Mouse (Mus musculus) forebrain, embryonic 14.5 days (tissue): Measurements from ENCODE around the gene Inf2. TPM values are rescaled to one million over a fixed set of nuclear protein-coding genes. Genes with fewer than 3 reads are reported as not detected.

Experiments
- ATAC-seq: fragments of 200-750 bp; cut with Nextera tagmentation; 2 replicates; pipeline ENCODE4 v1.8.0; 2017; ENCODE audit warnings: mild to moderate bottlenecking, moderate library complexity
- DNase-seq: peaks from one replicate; pipeline ENCODE4 v3.0.0-alpha.2; 2015; ENCODE audit warnings: low spot score
- H3K27ac ChIP-seq: fragments of 300-500 bp; sonication (generic); 2 replicates; pipeline ENCODE4 v1.5.1; 2014; ENCODE audit warnings: low read depth, mild to moderate bottlenecking, control low read depth, low read length, moderate library complexity
- H3K27me3 ChIP-seq: fragments of 300-500 bp; sonication (generic); replicated peaks from 2 replicates; pipeline ENCODE4 v1.6.1; 2014; ENCODE audit warnings: low read length, control low read depth, mixed read lengths; ENCODE audit not compliant: control insufficient read depth, insufficient read depth
- H3K36me3 ChIP-seq: fragments of 300-500 bp; sonication (generic); 2 replicates; pipeline ENCODE4 v1.6.1; 2014; ENCODE audit warnings: low read length, control low read depth; ENCODE audit not compliant: control insufficient read depth, insufficient read depth
- H3K4me1 ChIP-seq: fragments of 300-500 bp; sonication (generic); 2 replicates; pipeline ENCODE4 v1.6.1; 2014; ENCODE audit warnings: antibody characterized with exemption, low read length, control low read depth; ENCODE audit not compliant: control insufficient read depth, insufficient read depth
- H3K4me2 ChIP-seq: fragments of 300-500 bp; sonication (generic); 2 replicates; pipeline ENCODE4 v1.6.1; 2014; ENCODE audit warnings: mild to moderate bottlenecking, control low read depth, low read length
- H3K4me3 ChIP-seq: fragments of 300-500 bp; sonication (generic); 2 replicates; pipeline ENCODE4 v1.5.1; 2014; ENCODE audit warnings: low read depth, low read length, control low read depth
- H3K9ac ChIP-seq: fragments of 300-500 bp; sonication (generic); 2 replicates; pipeline ENCODE4 v1.6.1; 2014; ENCODE audit warnings: mild to moderate bottlenecking, low read length, control low read depth, moderate library complexity
- H3K9me3 ChIP-seq: fragments of 300-500 bp; sonication (generic); replicated peaks from 2 replicates; pipeline ENCODE4 v1.6.1; 2016; ENCODE audit warnings: low read length, control low read depth, mixed read lengths; ENCODE audit not compliant: control insufficient read depth
- whole genome bisulfite sequencing: fragments of 180-500 bp; shearing (Covaris S2); extraction: QIAGEN DNeasy Blood & Tissue Kit; methylation state at CpG from one replicate; pipeline ENCODE4 v1.1.7; 2014; 5-methylcytosine and 5-hydroxymethylcytosine counted together
- polyA plus RNA-seq: library from polyadenylated mRNA; unstranded; fragments of >200 nt; fragmentation: Nextera tagmentation; extraction: Ambion mirVana; gene quantifications from 2 replicates; pipeline ENCODE4 v1.2.1, GENCODE M21; 2014

The Inf2 gene
- polyA plus RNA-seq, 1 experiment from 2014 or later = 2.6 TPM

- H3K9me3 ChIP-seq = no peaks in the 10 kb centered on the region
- peaks cover 28% of the 10 kb centered on the region for H3K36me3 ChIP-seq
- no peak overlapping the region for H3K27ac ChIP-seq
- peak overlapping the region; percentile 68 for H3K4me3 ChIP-seq
- no peaks in the 10 kb centered on the region for H3K27me3 ChIP-seq
- peak overlapping the region; percentile 87 for H3K4me2 ChIP-seq
- WGBS = 40% methylated on average over 6 of the region's 6 CpGs
- 0 out of 2 replicates have a peak overlapping the region, but pooled peaks have one; percentile 82 for H3K9ac ChIP-seq
- ATAC-seq (no peak), DNase-seq (no peak)
- peaks cover 7% of the 10 kb centered on the region; the same call in 1 of the 2 replicates for H3K4me1 ChIP-seq
Observed at GRCm38 (mm10) chr12:112646139-112646538, 57.6 kb downstream of the Inf2 start.

DNA sequence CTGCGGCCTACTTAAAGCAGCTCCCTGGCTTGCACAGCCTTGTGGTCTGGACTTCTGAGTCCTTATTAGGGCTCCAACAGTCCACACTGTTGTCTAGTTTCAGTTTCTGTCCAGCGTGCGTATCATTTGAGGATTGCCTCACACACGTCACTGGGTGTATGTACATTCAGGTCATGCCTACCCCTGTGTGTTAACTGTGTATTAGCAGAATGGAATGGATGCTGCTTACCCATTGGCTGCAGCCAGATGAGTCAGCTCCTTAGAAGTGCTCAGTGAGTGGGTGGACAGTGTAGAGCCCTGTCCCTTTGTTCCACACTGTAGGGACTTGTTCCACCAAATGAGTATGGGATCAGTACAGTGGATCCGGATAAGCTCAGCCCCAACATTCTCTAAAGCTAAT is 59.5 kb downstream of the Inf2 start:
- Histone ChIP-seq H3K4me3 (no peak overlapping the region), H3K9ac (no peak overlapping the region), H3K27ac (no peak overlapping the region), H3K4me2 (no peak overlapping the region), H3K36me3 (peaks cover 43% of the 10 kb centered on the region), H3K9me3 (no peaks in the 10 kb centered on the region), H3K4me1 (peaks cover 7% of the 10 kb centered on the region; the same call in 1 of the 2 replicates), H3K27me3 (no peaks in the 10 kb centered on the region)
- DNase-seq = no peak
- WGBS = 94% methylated on average over 5 of the region's 5 CpGs
- ATAC-seq = no peak

- Histone ChIP-seq H3K27me3 (no peaks in the 10 kb centered on the region), H3K36me3 (peaks cover 79% of the 10 kb centered on the region), H3K4me3 (no peak overlapping the region), H3K9me3 (no peaks in the 10 kb centered on the region), H3K27ac (no peak overlapping the region), H3K4me2 (no peak overlapping the region), H3K9ac (no peak overlapping the region), H3K4me1 (no peaks in the 10 kb centered on the region)
- ATAC-seq = no peak
- DNase-seq = no peak
- WGBS = 81% methylated on average over 5 of the region's 5 CpGs
Observed at GRCm38 (mm10) chr12:112651778-112652439, 63.3 kb downstream of the Inf2 start.

DNA sequence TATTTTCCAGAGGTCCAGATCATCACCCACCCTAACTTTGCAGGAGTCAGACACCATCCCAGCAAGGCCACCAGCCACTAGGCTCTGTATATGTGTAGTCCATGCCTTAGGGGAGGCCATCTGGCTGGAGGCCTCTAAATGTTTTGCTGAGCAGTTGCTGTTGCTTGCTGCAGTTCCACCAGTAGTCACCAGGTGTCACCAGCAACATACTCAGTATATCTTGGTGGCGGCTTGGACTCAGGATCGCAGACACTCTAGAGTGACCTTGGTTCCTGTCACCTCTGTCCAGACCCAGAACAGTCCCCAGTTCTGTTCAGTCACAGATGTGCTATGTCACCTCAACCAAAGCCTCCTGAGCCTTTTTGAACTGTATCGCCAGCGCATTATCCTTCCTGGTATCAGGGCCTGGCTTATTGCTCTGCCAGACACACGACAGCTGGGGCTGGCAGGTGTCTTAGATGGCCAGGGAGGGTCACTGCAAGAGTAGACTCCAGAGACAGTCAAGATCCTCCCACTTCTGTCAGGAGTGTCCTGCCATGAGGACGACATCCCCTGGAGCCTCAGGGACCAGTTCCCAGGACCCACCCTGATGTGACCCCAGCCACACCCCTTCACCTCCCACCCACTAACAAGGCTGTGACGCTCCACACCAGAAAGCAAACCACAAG is 64.7 kb downstream of the Inf2 start:
- Histone ChIP-seq H3K36me3 (peaks cover 89% of the 10 kb centered on the region), H3K4me2 (no peak overlapping the region), H3K27me3 (no peaks in the 10 kb centered on the region), H3K4me1 (no peaks in the 10 kb centered on the region), H3K9me3 (no peaks in the 10 kb centered on the region), H3K9ac (no peak overlapping the region), H3K4me3 (no peak overlapping the region), H3K27ac (no peak overlapping the region)
- peak; percentile 92 for DNase-seq
- 60% methylated on average over 7 of the region's 7 CpGs for WGBS
- peak; percentile 70 for ATAC-seq

DNA sequence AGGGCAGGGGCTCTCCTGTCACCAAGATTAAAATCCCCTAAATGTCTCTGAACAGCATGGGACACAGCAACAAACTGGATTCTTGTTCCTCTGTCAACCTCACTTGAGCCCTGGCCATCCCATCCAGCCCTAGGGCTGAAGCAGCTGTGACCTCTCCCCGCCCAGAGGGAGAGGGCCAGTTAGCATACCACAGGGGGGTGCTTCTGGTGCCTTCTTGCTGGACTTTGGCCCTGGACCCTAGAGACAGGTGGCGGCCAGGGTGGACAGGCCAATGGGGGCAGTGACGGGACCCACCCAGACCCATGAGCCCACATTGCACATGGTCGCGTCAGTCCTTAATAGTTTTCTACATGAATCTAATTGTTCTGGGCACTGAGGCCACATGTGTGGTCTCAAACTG is 65.5 kb downstream of the Inf2 start:
- DNase-seq = no peak
- no peaks in the 10 kb centered on the region for H3K4me1 ChIP-seq
- no peak overlapping the region for H3K9ac ChIP-seq
- no peak overlapping the region; the same call in 1 of the 2 replicates for H3K27ac ChIP-seq
- 90% methylated on average over 5 of the region's 5 CpGs for WGBS
- no peak for ATAC-seq
- no peak overlapping the region for H3K4me3 ChIP-seq
- peaks cover 90% of the 10 kb centered on the region for H3K36me3 ChIP-seq
- no peaks in the 10 kb centered on the region for H3K9me3 ChIP-seq
- no peaks in the 10 kb centered on the region for H3K27me3 ChIP-seq
- no peak overlapping the region for H3K4me2 ChIP-seq

- Histone ChIP-seq H3K27ac (no peak overlapping the region), H3K4me1 (peaks cover 27% of the 10 kb centered on the region), H3K4me3 (no peak overlapping the region), H3K9me3 (no peaks in the 10 kb centered on the region), H3K36me3 (peaks cover 93% of the 10 kb centered on the region), H3K4me2 (no peak overlapping the region), H3K9ac (no peak overlapping the region), H3K27me3 (no peaks in the 10 kb centered on the region)
- WGBS = 95% methylated on average over 7 of the region's 7 CpGs
- peak; percentile 32 for DNase-seq
- ATAC-seq = no peak
Observed at GRCm38 (mm10) chr12:112658619-112659018, 70.0 kb downstream of the Inf2 start.

GRCm38 (mm10) chr12:112659109-112659508 is 70.5 kb downstream of the Inf2 start:
- ATAC-seq = no peak
- Histone ChIP-seq H3K9ac (no peak overlapping the region), H3K27me3 (no peaks in the 10 kb centered on the region), H3K27ac (no peak overlapping the region), H3K4me2 (no peak overlapping the region), H3K4me3 (no peak overlapping the region), H3K9me3 (no peaks in the 10 kb centered on the region), H3K4me1 (peaks cover 32% of the 10 kb centered on the region), H3K36me3 (peaks cover 91% of the 10 kb centered on the region)
- 82% methylated on average over 6 of the region's 6 CpGs for WGBS
- peak; percentile 21 for DNase-seq

- peak; percentile 41 for ATAC-seq
- Histone ChIP-seq H3K4me3 (no peak overlapping the region), H3K4me2 (peak overlapping the region; percentile 32), H3K9ac (peak overlapping the region; percentile 40; the same call in 1 of the 2 replicates), H3K36me3 (peaks cover 79% of the 10 kb centered on the region), H3K9me3 (no peaks in the 10 kb centered on the region), H3K27me3 (no peaks in the 10 kb centered on the region), H3K4me1 (peaks cover 46% of the 10 kb centered on the region), H3K27ac (peak overlapping the region; percentile 77)
- DNase-seq = peak; percentile 91
- WGBS = 19% methylated on average over 5 of the region's 5 CpGs
Observed at GRCm38 (mm10) chr12:112660576-112661326, 72.2 kb downstream of the Inf2 start.
